Mouse (Mus musculus) CH12.LX (cell line): ENCODE measurements around the gene Gm20388. TPM values are rescaled to one million over a fixed set of nuclear protein-coding genes. Genes with fewer than 3 reads are reported as not detected.
A peak's percentile ranks its signal among the peaks of the same experiment; 100 is the strongest.

Source experiments
- DNase-seq: peaks from one replicate; pipeline ENCODE4 v3.0.0-alpha.2; 2013; ENCODE audit errors: extremely low read depth
- H3K27ac ChIP-seq: 2 replicates; pipeline ENCODE4 v1.5.1; 2012; ENCODE audit warnings: low read depth, mild to moderate bottlenecking, control low read depth, moderate library complexity; ENCODE audit not compliant: insufficient read depth
- H3K27me3 ChIP-seq: replicated peaks from 2 replicates; pipeline ENCODE3; 2012; ENCODE audit warnings: inconsistent platforms
- H3K36me3 ChIP-seq, 2 experiments: replicated peaks in 1 of 2; 2 replicates each; pipeline versions ENCODE3 to v1.6.1; 2012; ENCODE audit warnings: inconsistent platforms in 1 of 2, low read length in 1 of 2, mild to moderate bottlenecking in 1 of 2, mixed read lengths in 1 of 2, moderate library complexity in 1 of 2; ENCODE audit not compliant: control insufficient read depth in 1 of 2, insufficient read depth in 1 of 2
- H3K4me1 ChIP-seq, 2 experiments: 2 replicates each; pipeline ENCODE4 v1.6.1; 2012; ENCODE audit warnings: inconsistent platforms in 1 of 2, moderate library complexity in 1 of 2; ENCODE audit not compliant: insufficient read depth in 2 of 2, control insufficient read depth in 1 of 2
- H3K4me2 ChIP-seq: 2 replicates; pipeline ENCODE4 v1.6.1; 2012; ENCODE audit warnings: low read depth, mild to moderate bottlenecking, control low read depth; ENCODE audit not compliant: poor library complexity, insufficient read depth, severe bottlenecking
- H3K4me3 ChIP-seq, 3 experiments: fragments of 150-350 bp in 1 of 3; sonication (generic) in 1 of 3; replicated peaks in 1 of 3; 2 replicates each; pipeline versions ENCODE3 to v1.5.1; 2011 to 2012; ENCODE audit warnings: low read depth in 2 of 3, low read length in 2 of 3, mild to moderate bottlenecking in 2 of 3, moderate library complexity in 2 of 3, control low read depth in 1 of 3, improper control_type of control experiment in 1 of 3, inconsistent platforms in 1 of 3, mixed read lengths in 1 of 3; ENCODE audit not compliant: poor library complexity in 1 of 3
- H3K79me2 ChIP-seq: replicated peaks from 2 replicates; pipeline ENCODE4 v1.6.1; 2012; ENCODE audit warnings: mild to moderate bottlenecking, moderate library complexity; ENCODE audit not compliant: control insufficient read depth, poor library complexity, insufficient read depth, severe bottlenecking; ENCODE audit errors: extremely low read depth
- H3K9ac ChIP-seq: 2 replicates; pipeline ENCODE4 v1.6.1; 2012; ENCODE audit warnings: low read depth, mild to moderate bottlenecking, control low read depth, moderate library complexity; ENCODE audit not compliant: insufficient read depth
- H3K9me3 ChIP-seq: replicated peaks from 2 replicates; pipeline ENCODE3; 2012; ENCODE audit warnings: low read length, inconsistent platforms, mixed read lengths
- BHLHE40 ChIP-seq: IDR thresholded peaks from 2 replicates; pipeline ENCODE4 v1.6.1; 2011; ENCODE audit warnings: mild to moderate bottlenecking, low read depth, low read length, improper control_type of control experiment
- CHD1 ChIP-seq: IDR thresholded peaks from 2 replicates; pipeline ENCODE4 v1.6.1; 2012; ENCODE audit warnings: low read depth, low read length, improper control_type of control experiment, inconsistent platforms
- CTCF ChIP-seq, 2 experiments: IDR thresholded peaks in 1 of 2; conservative IDR thresholded peaks in 1 of 2; 2 replicates each; pipeline ENCODE4 v1.5.1; 2011 to 2012; ENCODE audit warnings: low read depth in 2 of 2, low read length in 2 of 2, improper control_type of control experiment in 1 of 2, inconsistent platforms in 1 of 2, mild to moderate bottlenecking in 1 of 2, moderate library complexity in 1 of 2
- E2F4 ChIP-seq: IDR thresholded peaks from 2 replicates; pipeline ENCODE4 v1.6.1; 2011; ENCODE audit warnings: low read depth, low read length, improper control_type of control experiment; ENCODE audit not compliant: insufficient replicate concordance
- EP300 ChIP-seq: IDR thresholded peaks from 2 replicates; pipeline ENCODE4 v1.6.1; 2011; ENCODE audit warnings: low read length, improper control_type of control experiment
- ETS1 ChIP-seq: conservative IDR thresholded peaks from 2 replicates; pipeline ENCODE4 v1.6.1; 2012; ENCODE audit warnings: low read depth, mild to moderate bottlenecking, inconsistent platforms, low read length, improper control_type of control experiment, moderate library complexity
- IRF4 ChIP-seq: IDR thresholded peaks from 2 replicates; pipeline ENCODE4 v1.6.1; 2014; ENCODE audit warnings: low read depth, mild to moderate bottlenecking, inconsistent platforms, low read length, improper control_type of control experiment
- KAT2A ChIP-seq: IDR thresholded peaks from 2 replicates; pipeline ENCODE4 v1.6.1; 2012; ENCODE audit warnings: low read length, improper control_type of control experiment, inconsistent platforms; ENCODE audit not compliant: insufficient replicate concordance
- MAX ChIP-seq: IDR thresholded peaks from 2 replicates; pipeline ENCODE4 v1.6.1; 2011; ENCODE audit warnings: low read length, improper control_type of control experiment
- MAZ ChIP-seq: IDR thresholded peaks from 2 replicates; pipeline ENCODE4 v1.6.1; 2012; ENCODE audit warnings: low read depth, mild to moderate bottlenecking, inconsistent platforms, low read length, improper control_type of control experiment, moderate library complexity
- MEF2A ChIP-seq: IDR thresholded peaks from 2 replicates; pipeline ENCODE4 v1.6.1; 2014; ENCODE audit warnings: low read depth, mild to moderate bottlenecking, inconsistent platforms, low read length, improper control_type of control experiment, borderline replicate concordance
- MXI1 ChIP-seq: IDR thresholded peaks from 2 replicates; pipeline ENCODE4 v1.6.1; 2011; ENCODE audit warnings: mild to moderate bottlenecking, low read depth, low read length, improper control_type of control experiment
- NRF1 ChIP-seq: IDR thresholded peaks from 2 replicates; pipeline ENCODE4 v1.6.1; 2014; ENCODE audit warnings: low read depth, mild to moderate bottlenecking, inconsistent platforms, low read length, improper control_type of control experiment, moderate library complexity
- PAX5 ChIP-seq: IDR thresholded peaks from 2 replicates; pipeline ENCODE4 v1.6.1; 2012; ENCODE audit warnings: low read length, inconsistent platforms, mixed read lengths
- POLR2A ChIP-seq: IDR thresholded peaks from 2 replicates; pipeline ENCODE4 v1.6.1; 2011; ENCODE audit warnings: low read depth, mild to moderate bottlenecking, improper control_type of control experiment, low read length
- POLR2AphosphoS2 ChIP-seq: IDR thresholded peaks from 2 replicates; pipeline ENCODE4 v1.6.1; 2011; ENCODE audit warnings: low read depth, low read length, improper control_type of control experiment
- RAD21 ChIP-seq: IDR thresholded peaks from 2 replicates; pipeline ENCODE4 v1.6.1; 2011; ENCODE audit warnings: low read depth, mild to moderate bottlenecking, low read length, improper control_type of control experiment, moderate library complexity
- RCOR1 ChIP-seq: conservative IDR thresholded peaks from 2 replicates; pipeline ENCODE4 v1.6.1; 2012; ENCODE audit warnings: low read depth, mild to moderate bottlenecking, inconsistent platforms, low read length, improper control_type of control experiment
- SIN3A ChIP-seq: IDR thresholded peaks from 2 replicates; pipeline ENCODE4 v1.6.1; 2012; ENCODE audit warnings: low read length, improper control_type of control experiment, inconsistent platforms
- SMC3 ChIP-seq: IDR thresholded peaks from 2 replicates; pipeline ENCODE4 v1.6.1; 2011; ENCODE audit warnings: low read depth, low read length, improper control_type of control experiment
- TCF12 ChIP-seq: IDR thresholded peaks from 2 replicates; pipeline ENCODE4 v1.6.1; 2014; ENCODE audit warnings: low read depth, mild to moderate bottlenecking, inconsistent platforms, low read length, improper control_type of control experiment
- UBTF ChIP-seq: IDR thresholded peaks from 2 replicates; pipeline ENCODE4 v1.6.1; 2012; ENCODE audit warnings: low read depth, mild to moderate bottlenecking, inconsistent platforms, low read length, improper control_type of control experiment, moderate library complexity
- USF2 ChIP-seq: conservative IDR thresholded peaks from 2 replicates; pipeline ENCODE4 v1.6.1; 2011; ENCODE audit warnings: low read depth, low read length, improper control_type of control experiment
- ZC3H11A ChIP-seq: IDR thresholded peaks from 2 replicates; pipeline ENCODE4 v1.6.1; 2012; ENCODE audit warnings: low read depth, mild to moderate bottlenecking, inconsistent platforms, low read length, improper control_type of control experiment
- ZKSCAN1 ChIP-seq: IDR thresholded peaks from 2 replicates; pipeline ENCODE4 v1.6.1; 2012; ENCODE audit warnings: low read depth, inconsistent platforms, low read length, improper control_type of control experiment, borderline replicate concordance
- ZMIZ1 ChIP-seq: IDR thresholded peaks from 2 replicates; pipeline ENCODE4 v1.6.1; 2012; ENCODE audit warnings: low read depth, mild to moderate bottlenecking, inconsistent platforms, low read length, improper control_type of control experiment
- ZNF384 ChIP-seq: IDR thresholded peaks from 2 replicates; pipeline ENCODE4 v1.6.1; 2012; ENCODE audit warnings: low read depth, low read length, improper control_type of control experiment, inconsistent platforms
- dilution Hi-C: fragments of 300-500 bp; cut with MboI; formaldehyde crosslinking; loops from 2 replicates; pipeline ENCODE4 v1.14.3; 2020; ENCODE audit warnings: low sequenced_read_pairs; ENCODE audit not compliant: extremely low pct_unique_long_range_greater_than_20kb, extremely low pct_ligation_motif_present
- in situ Hi-C: fragments of 300-500 bp; cut with MboI; formaldehyde crosslinking; loops from 3 replicates; pipeline ENCODE4 v1.14.3; 2019; ENCODE audit warnings: low sequenced_read_pairs, low pct_ligation_motif_present, low pct_unique_long_range_greater_than_20kb, mixed read lengths
- polyA plus RNA-seq: library from polyadenylated mRNA; unstranded; fragments of >175 nt; gene quantifications from 2 replicates; pipeline ENCODE4 v1.2.1, GENCODE M21; 2012; ENCODE audit warnings: low read depth; ENCODE audit not compliant: insufficient read length
- total RNA-seq, 2 experiments: library from RNA; depleted of rRNA; stranded (reverse); fragments of 300-350 nt in 1 of 2; fragments of >200 nt in 1 of 2; gene quantifications; 2 replicates each; pipeline ENCODE4 v1.2.3; 2012 to 2014

The Gm20388 gene
- total and polyA plus RNA-seq, 3 experiments, result 14.8 to 26.3 (median 22.2) TPM

DNA sequence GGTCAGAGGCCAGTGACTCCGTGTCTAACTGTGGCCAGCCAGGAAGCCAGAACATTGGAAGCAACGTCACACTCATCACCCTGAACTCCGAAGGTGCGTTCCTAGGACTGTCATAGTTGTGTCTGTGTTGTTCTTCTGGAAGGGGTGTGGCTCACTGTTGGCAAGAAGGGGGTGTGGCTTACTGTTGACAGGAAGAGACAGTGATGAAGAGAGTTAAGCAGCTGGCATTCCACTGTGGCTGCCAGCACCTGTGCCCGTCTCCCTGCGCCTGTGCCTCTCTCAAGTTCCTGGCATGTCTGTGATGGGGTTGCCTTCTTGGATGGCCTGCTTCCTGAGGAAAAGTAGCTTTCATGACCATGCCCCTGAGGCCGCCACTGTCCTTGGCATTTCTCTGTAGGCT is 2081.0 kb downstream of the Gm20388 start:
- no peak overlapping the region for H3K9ac ChIP-seq
- peaks cover 0 to 4% of the 10 kb centered on the region in 2 experiments; a peak in 1 of 4 replicates for H3K4me1 ChIP-seq
- H3K36me3 ChIP-seq, result peaks cover 62 to 96% of the 10 kb centered on the region in 2 experiments
- H3K4me3 ChIP-seq, result no peak overlapping the region
- no peaks in the 10 kb centered on the region for H3K27me3 ChIP-seq
- dilution Hi-C loops (no loop called here), in situ Hi-C loops (no loop called here)
- no peak for DNase-seq
- H3K27ac ChIP-seq, result no peak overlapping the region
- H3K4me2 ChIP-seq, result no peak overlapping the region
- TF ChIP-seq CHD1, result no peak
- no peak for TF ChIP-seq NRF1
- no peak for TF ChIP-seq MAZ
- TF ChIP-seq TCF12, result no peak
- no peak for TF ChIP-seq IRF4
- no peak for TF ChIP-seq UBTF
- TF ChIP-seq ZKSCAN1, result no peak
- TF ChIP-seq CTCF (conservative IDR thresholded peaks at IDR 0.05 in 1 of 2, IDR thresholded peaks at IDR 0.05 in 1 of 2; ENCODE audit: low read depth in 2 of 2, low read length in 2 of 2), result no peak
- TF ChIP-seq BHLHE40, result no peak
- TF ChIP-seq ZC3H11A, result no peak
- TF ChIP-seq RCOR1, result no peak
- no peak for TF ChIP-seq ZNF384
- TF ChIP-seq SMC3, result no peak
- TF ChIP-seq ZMIZ1, result no peak
- H3K9me3 ChIP-seq, result no peaks in the 10 kb centered on the region
- H3K79me2 ChIP-seq, result no peaks in the 10 kb centered on the region

DNA sequence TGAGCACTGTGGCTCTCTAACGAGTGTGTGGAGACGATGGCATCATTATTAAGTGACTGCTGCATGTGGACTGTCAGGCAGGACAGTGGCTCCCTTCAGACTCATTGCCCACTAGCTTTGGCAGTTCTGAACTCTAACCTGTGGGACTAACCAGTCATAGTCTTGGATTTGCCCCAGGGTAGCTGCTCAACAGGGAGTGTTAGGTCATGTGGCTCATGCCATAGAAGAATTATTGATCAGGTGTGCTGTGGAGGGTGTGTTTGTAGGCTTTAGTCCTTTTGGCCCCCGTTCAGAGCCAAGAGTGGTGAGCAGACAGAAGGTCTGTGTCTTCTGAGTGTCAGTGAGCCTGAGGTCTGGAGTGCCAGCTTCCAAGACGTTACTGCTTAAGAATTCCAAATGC is 2082.3 kb downstream of the Gm20388 start:
- H3K4me3 ChIP-seq, result no peak overlapping the region
- no peaks in the 10 kb centered on the region for H3K79me2 ChIP-seq
- H3K9me3 ChIP-seq, result no peaks in the 10 kb centered on the region
- TF ChIP-seq ZC3H11A (no peak), RAD21 (no peak), ZNF384 (no peak)
- H3K36me3 ChIP-seq, result peaks cover 71 to 96% of the 10 kb centered on the region in 2 experiments
- dilution Hi-C loops, result no loop called here
- H3K9ac ChIP-seq, result no peak overlapping the region
- peaks cover 0 to 4% of the 10 kb centered on the region in 2 experiments; a peak in 1 of 4 replicates for H3K4me1 ChIP-seq
- DNase-seq, result no peak
- H3K27me3 ChIP-seq, result no peaks in the 10 kb centered on the region
- H3K4me2 ChIP-seq, result no peak overlapping the region
- in situ Hi-C loops, result no loop called here
- no peak overlapping the region for H3K27ac ChIP-seq

DNA sequence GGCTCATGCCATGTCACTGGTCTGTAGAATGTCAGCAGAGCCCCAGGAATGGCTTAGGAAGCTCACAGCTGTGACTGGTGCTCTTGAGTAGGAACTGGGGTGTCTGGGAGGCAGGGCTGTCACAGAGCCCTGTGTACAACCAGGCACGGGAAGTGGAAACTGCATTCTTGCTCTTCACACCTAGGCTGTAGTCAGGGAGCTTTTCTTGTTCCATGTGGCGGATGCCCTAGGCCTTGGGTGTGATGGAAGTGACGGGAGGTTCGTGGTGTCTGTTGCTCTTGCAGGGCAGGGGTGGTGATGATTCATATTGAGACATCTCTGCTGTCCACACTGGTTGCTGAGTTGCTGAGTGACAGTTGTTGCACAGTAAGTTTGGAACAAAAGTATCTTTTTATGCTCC is 2084.5 kb downstream of the Gm20388 start:
- H3K36me3 ChIP-seq, result peaks cover 72 to 97% of the 10 kb centered on the region in 2 experiments
- H3K79me2 ChIP-seq, result no peaks in the 10 kb centered on the region
- no peak overlapping the region for H3K9ac ChIP-seq
- in situ Hi-C loops (no loop called here), dilution Hi-C loops (no loop called here)
- DNase-seq, result peak; percentile 6
- peaks cover 0 to 4% of the 10 kb centered on the region in 2 experiments; a peak in 1 of 4 replicates for H3K4me1 ChIP-seq
- H3K27ac ChIP-seq, result no peak overlapping the region
- H3K4me3 ChIP-seq, result no peak overlapping the region
- H3K9me3 ChIP-seq, result no peaks in the 10 kb centered on the region
- H3K4me2 ChIP-seq, result no peak overlapping the region
- H3K27me3 ChIP-seq, result no peaks in the 10 kb centered on the region
- TF ChIP-seq MAX, result no peak
- no peak for TF ChIP-seq BHLHE40
- TF ChIP-seq SIN3A, result no peak
- no peak for TF ChIP-seq MEF2A
- TF ChIP-seq USF2, result no peak
- no peak for TF ChIP-seq E2F4
- no peak for TF ChIP-seq MXI1
- TF ChIP-seq UBTF, result no peak
- TF ChIP-seq ETS1, result no peak
- TF ChIP-seq EP300, result no peak
- no peak for TF ChIP-seq CTCF (conservative IDR thresholded peaks at IDR 0.05 in 1 of 2, IDR thresholded peaks at IDR 0.05 in 1 of 2; ENCODE audit: low read depth in 2 of 2, low read length in 2 of 2)
- no peak for TF ChIP-seq POLR2A
- TF ChIP-seq KAT2A, result no peak
- TF ChIP-seq RCOR1, result no peak
- TF ChIP-seq PAX5, result no peak
- no peak for TF ChIP-seq ZNF384
- TF ChIP-seq ZC3H11A, result no peak
- no peak for TF ChIP-seq POLR2AphosphoS2
